Mouse (Mus musculus): ENCODE results near the gene Dip2b. TPM values are rescaled to one million over a fixed set of nuclear protein-coding genes. Genes with fewer than 3 reads are reported as not detected.

Dip2b gene
- total and polyA plus RNA-seq, 2 experiments from 2014 or later: 8.3 to 40.6 TPM

DNA sequence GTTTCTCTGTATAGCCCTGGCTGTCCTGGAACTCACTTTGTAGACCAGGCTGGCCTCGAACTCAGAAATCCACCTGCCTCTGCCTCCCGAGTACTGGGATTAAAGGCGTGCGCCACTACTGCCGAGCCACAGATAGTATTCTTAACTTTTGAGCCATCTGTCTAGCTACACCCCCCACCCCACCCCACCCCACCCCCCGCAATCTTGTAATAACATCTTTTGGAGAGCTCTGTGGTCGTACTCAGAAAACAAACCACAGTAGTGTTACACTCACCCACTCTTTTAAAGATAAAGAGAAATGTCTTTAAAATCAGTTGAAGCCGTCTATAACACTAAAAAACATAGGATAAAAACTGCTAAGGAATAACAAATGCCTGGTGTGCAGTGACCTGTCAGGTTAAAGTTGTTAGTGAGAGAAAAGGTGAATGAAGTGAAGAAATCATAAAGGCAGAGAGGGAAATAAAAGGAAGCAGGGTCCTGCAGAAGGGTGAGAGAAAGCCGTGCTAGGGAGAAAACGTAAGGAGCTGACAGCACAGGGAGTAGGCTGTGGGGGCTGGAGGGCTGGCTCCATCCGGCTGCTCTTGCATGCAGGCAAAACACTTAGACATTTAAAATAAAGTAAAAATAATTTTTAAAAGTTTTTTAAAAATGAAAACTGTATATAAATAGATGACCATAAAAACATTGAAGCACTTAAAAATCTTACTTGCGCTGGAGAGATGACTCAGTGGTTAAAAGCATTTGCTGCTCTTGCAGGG, 196.9 kb downstream of the Dip2b start:
- no peak overlapping the region for H3K27ac ChIP-seq (ENCODE audit: low read depth, low read length)
- no peak overlapping the region for H3K9ac ChIP-seq
- TF ChIP-seq CTCF (IDR thresholded peaks at IDR 0.05; ENCODE audit: low read depth): no peak
- DNase-seq: no peak
- H3K4me1 ChIP-seq (ENCODE audit: insufficient read depth): no peaks in the 10 kb centered on the region
- H3K4me3 ChIP-seq (ENCODE audit: low read depth, low read length): no peak overlapping the region
- peaks cover 28% of the 10 kb centered on the region for H3K36me3 ChIP-seq (ENCODE audit: insufficient read depth)
- H3K27me3 ChIP-seq (ENCODE audit: insufficient read depth, low read length): no peaks in the 10 kb centered on the region
- no peaks in the 10 kb centered on the region for H3K9me3 ChIP-seq (ENCODE audit: low read length)
- WGBS: 94% methylated on average over 12 of the region's 12 CpGs
- H3K4me2 ChIP-seq (ENCODE audit: low read depth): no peak overlapping the region
- no peak for ATAC-seq

DNA sequence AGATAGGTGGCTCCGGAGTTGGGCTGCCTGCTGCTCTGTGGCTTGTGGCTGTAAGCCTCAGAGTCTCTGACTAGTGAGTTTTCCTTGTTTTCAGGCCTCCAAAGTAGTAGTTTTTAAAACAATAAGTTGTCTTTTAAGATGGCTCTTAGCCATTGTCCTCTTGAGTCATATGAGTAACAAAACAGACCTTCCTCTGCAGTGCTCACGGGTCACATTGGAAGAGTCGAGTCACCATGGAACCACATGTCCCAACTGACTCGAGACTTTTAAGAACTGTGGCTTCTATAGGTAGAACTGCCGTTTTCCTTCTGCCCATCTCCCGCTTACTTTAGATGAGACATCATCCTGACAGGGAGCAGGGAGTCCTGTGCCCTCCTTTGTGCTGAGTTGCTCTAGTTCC, 198.5 kb downstream of the Dip2b start:
- DNase-seq (no peak), ATAC-seq (no peak)
- Histone ChIP-seq H3K4me2 (ENCODE audit: low read depth) (no peak overlapping the region), H3K27me3 (ENCODE audit: insufficient read depth, low read length) (no peaks in the 10 kb centered on the region), H3K36me3 (ENCODE audit: insufficient read depth) (peaks cover 28% of the 10 kb centered on the region), H3K4me3 (ENCODE audit: low read depth, low read length) (no peak overlapping the region), H3K9me3 (ENCODE audit: low read length) (no peaks in the 10 kb centered on the region), H3K4me1 (ENCODE audit: insufficient read depth) (no peaks in the 10 kb centered on the region), H3K27ac (ENCODE audit: low read depth, low read length) (no peak overlapping the region), H3K9ac (no peak overlapping the region)
- WGBS: 92% methylated on average over 6 of the region's 6 CpGs
- no peak for TF ChIP-seq CTCF (IDR thresholded peaks at IDR 0.05; ENCODE audit: low read depth)

DNA sequence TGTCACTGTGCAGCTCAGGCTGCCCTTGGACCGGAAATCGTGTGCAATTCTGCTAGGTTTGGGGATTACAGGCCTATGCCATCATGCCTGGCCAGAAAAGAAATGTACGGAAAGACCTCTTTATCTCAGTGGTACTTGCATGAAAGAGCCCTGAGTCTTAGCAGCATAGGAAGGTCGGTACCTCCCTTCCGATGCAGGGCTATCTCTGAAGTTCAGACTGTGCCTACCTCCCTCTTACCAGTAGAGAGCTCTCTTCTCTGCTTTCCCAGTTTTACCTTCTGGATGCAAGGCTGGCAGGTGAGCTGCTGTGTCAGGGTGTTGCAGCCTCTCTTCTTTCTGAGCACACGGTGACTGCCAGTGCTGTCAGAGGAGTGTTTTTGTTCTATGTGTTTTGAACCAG, 203.3 kb downstream of the Dip2b start:
- no peak overlapping the region for H3K27ac ChIP-seq (ENCODE audit: low read depth, low read length)
- H3K9me3 ChIP-seq (ENCODE audit: low read length): no peaks in the 10 kb centered on the region
- H3K27me3 ChIP-seq (ENCODE audit: insufficient read depth, low read length): no peaks in the 10 kb centered on the region
- TF ChIP-seq CTCF (IDR thresholded peaks at IDR 0.05; ENCODE audit: low read depth): no peak
- no peak for ATAC-seq
- no peak overlapping the region for H3K4me3 ChIP-seq (ENCODE audit: low read depth, low read length)
- WGBS: 93% methylated on average over 6 of the region's 6 CpGs
- no peaks in the 10 kb centered on the region for H3K4me1 ChIP-seq (ENCODE audit: insufficient read depth)
- peaks cover 25% of the 10 kb centered on the region for H3K36me3 ChIP-seq (ENCODE audit: insufficient read depth)
- DNase-seq: no peak
- no peak overlapping the region for H3K4me2 ChIP-seq (ENCODE audit: low read depth)
- no peak overlapping the region for H3K9ac ChIP-seq

DNA sequence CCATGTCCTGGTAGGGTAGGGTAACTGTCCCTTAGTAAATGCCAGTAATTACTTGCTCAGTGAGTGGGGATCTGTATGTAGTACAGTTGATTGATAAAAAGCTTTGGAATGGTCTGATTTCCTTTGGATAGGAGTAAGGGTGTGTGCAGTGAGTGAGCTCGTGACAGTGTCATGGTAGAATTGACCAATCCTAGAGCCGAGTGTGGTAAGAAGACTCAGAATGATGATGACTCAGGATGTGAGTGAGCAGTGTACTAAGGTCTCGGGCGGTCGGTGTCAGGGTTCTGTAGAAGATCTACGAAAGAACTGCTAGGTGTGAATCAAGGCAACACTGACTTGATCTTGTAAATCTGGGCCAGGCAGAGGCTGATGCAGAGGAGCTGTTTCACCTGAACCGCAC, 207.5 kb downstream of the Dip2b start:
- peaks cover 51% of the 10 kb centered on the region for H3K36me3 ChIP-seq (ENCODE audit: insufficient read depth)
- no peak for ATAC-seq

DNA sequence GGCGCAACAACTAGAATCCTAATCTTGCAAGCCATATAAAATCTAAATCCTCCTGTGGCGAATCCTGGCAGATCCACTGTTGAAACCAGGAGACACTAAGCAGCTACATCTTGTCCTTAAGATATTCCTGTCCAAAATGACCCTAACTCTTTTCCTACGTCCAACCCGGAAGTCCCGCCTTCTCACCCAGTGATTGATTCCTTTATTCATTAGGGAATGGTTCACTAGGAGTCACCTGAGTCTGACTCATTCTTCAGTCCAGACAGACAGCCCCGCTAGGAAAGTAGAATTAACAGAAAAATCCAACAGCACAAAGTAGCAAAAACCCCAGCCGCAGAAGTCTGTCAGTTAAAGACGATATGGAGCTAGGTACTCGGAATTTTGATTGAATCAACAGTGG, 208.8 kb downstream of the Dip2b start:
- H3K27me3 ChIP-seq (ENCODE audit: insufficient read depth, low read length): no peaks in the 10 kb centered on the region
- H3K36me3 ChIP-seq (ENCODE audit: insufficient read depth): peaks cover 56% of the 10 kb centered on the region
- H3K4me3 ChIP-seq (ENCODE audit: low read depth, low read length): no peak overlapping the region
- no peak for TF ChIP-seq CTCF (IDR thresholded peaks at IDR 0.05; ENCODE audit: low read depth)
- WGBS: 91% methylated on average over 9 of the region's 9 CpGs
- ATAC-seq: no peak
- H3K9ac ChIP-seq: no peak overlapping the region
- no peak overlapping the region for H3K4me2 ChIP-seq (ENCODE audit: low read depth)
- H3K9me3 ChIP-seq (ENCODE audit: low read length): no peaks in the 10 kb centered on the region
- no peak overlapping the region for H3K27ac ChIP-seq (ENCODE audit: low read depth, low read length)
- H3K4me1 ChIP-seq (ENCODE audit: insufficient read depth): no peaks in the 10 kb centered on the region
- DNase-seq: no peak

More for the DNA sequence above, 207.5 kb downstream of the Dip2b start:
- Histone ChIP-seq H3K9me3 (ENCODE audit: low read length) (no peaks in the 10 kb centered on the region), H3K27ac (ENCODE audit: low read depth, low read length) (no peak overlapping the region), H3K4me3 (ENCODE audit: low read depth, low read length) (no peak overlapping the region), H3K4me1 (ENCODE audit: insufficient read depth) (no peaks in the 10 kb centered on the region), H3K27me3 (ENCODE audit: insufficient read depth, low read length) (no peaks in the 10 kb centered on the region), H3K4me2 (ENCODE audit: low read depth) (no peak overlapping the region), H3K9ac (no peak overlapping the region)
- no peak for DNase-seq
- no peak for TF ChIP-seq CTCF (IDR thresholded peaks at IDR 0.05; ENCODE audit: low read depth)
- WGBS: 98% methylated on average over 7 of the region's 7 CpGs

DNA sequence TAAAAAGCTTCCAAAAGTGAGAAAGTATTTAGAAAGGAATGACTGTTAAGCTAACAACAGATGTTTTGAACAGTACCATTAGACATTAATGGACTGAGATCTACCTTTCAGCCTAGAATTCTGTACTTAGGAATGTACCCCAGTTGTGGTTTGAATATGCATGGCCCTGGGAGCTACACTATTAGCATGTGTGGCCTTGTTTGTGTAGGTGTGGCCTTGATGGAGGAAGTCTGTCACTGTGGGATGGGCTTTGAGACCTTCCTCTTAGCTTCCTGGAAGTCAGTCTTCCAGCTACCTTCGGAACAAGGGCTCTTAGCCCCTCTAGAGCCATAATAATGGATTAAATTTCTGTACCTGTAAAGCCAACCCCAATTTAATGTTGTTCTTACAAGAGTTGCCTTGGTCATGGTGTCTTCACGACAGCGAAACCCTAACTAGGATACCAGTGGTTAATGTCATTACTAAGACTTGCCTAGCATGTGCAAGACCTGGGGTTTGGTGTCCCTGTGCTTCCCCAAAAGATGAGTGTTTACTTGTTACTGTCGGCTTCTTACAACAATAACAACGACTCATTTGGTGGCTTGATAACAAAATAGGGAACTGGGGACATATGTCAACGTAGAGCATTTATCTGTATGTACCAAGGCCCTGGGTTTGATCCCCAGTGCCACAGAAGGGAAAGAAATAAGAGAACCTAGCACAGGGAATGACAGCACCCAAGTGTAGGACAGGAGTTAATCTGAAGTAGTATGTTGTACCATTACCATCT, 210.4 kb downstream of the Dip2b start:
- Histone ChIP-seq H3K9ac (no peak overlapping the region), H3K4me1 (ENCODE audit: insufficient read depth) (no peaks in the 10 kb centered on the region), H3K36me3 (ENCODE audit: insufficient read depth) (peaks cover 58% of the 10 kb centered on the region), H3K9me3 (ENCODE audit: low read length) (no peaks in the 10 kb centered on the region), H3K4me2 (ENCODE audit: low read depth) (no peak overlapping the region), H3K27ac (ENCODE audit: low read depth, low read length) (no peak overlapping the region), H3K27me3 (ENCODE audit: insufficient read depth, low read length) (no peaks in the 10 kb centered on the region), H3K4me3 (ENCODE audit: low read depth, low read length) (no peak overlapping the region)
- ATAC-seq (no peak), DNase-seq (no peak)
- 95% methylated on average over 6 of the region's 6 CpGs for WGBS
- TF ChIP-seq CTCF (IDR thresholded peaks at IDR 0.05; ENCODE audit: low read depth): no peak

DNA sequence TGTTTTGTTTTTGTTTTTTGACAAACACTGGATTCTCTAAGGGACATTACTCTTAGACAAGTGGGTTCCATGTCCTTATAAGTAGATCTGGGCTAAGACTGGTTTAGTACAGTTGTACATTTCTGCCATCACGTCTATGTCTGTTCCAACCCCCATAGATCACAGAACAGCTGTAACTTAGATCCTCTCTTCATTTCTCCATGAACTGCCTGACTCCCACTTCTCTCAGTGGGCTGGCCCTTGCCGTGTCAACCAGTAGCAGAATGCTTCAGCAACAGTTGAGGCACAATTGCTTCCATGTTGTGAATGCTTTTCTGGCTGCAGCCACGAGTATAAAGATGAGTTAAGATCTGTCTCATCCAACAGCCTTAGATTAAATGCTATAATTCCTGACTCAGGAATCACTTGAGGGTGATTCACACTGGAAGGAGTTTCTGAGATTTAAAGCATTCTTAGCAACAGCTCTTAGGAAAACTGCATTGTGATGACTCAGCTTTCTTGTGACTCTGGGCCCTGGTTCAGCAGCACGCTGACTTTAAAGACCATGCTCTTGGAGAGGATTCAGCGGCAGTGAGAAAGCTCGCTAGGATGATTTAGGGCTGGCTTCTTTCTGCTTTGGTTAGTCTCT, 212.8 kb downstream of the Dip2b start:
- H3K27ac ChIP-seq (ENCODE audit: low read depth, low read length): no peak overlapping the region
- no peak for ATAC-seq
- no peak overlapping the region for H3K9ac ChIP-seq
- H3K27me3 ChIP-seq (ENCODE audit: insufficient read depth, low read length): no peaks in the 10 kb centered on the region
- no peak overlapping the region for H3K4me2 ChIP-seq (ENCODE audit: low read depth)
- H3K9me3 ChIP-seq (ENCODE audit: low read length): no peaks in the 10 kb centered on the region
- no peak overlapping the region for H3K4me3 ChIP-seq (ENCODE audit: low read depth, low read length)
- no peak for DNase-seq
- no peak for TF ChIP-seq CTCF (IDR thresholded peaks at IDR 0.05; ENCODE audit: low read depth)
- peaks cover 74% of the 10 kb centered on the region for H3K36me3 ChIP-seq (ENCODE audit: insufficient read depth)
- no peaks in the 10 kb centered on the region for H3K4me1 ChIP-seq (ENCODE audit: insufficient read depth)
- 93% methylated on average over 6 of the region's 6 CpGs for WGBS
